Mouse (Mus musculus): ENCODE results near the gene Slf2.

The Slf2 gene

GRCm38 (mm10) chr19:44930744-44931453 is at the start of gene Slf2:
Slf2 (plus strand) TSS chr19:44931151.
- DNase-seq (ENCODE audit: low spot score in 2 of 2): peak; percentile 99

GRCm38 (mm10) chr19:44882552-44883024 is 48.4 kb upstream of the Slf2 start:
- DNase-seq (ENCODE audit: low spot score in 2 of 2): no peak

- no peak for DNase-seq (ENCODE audit: low spot score in 2 of 2)
Measured at GRCm38 (mm10) chr19:44884331-44884730, 46.6 kb upstream of the Slf2 start.

GRCm38 (mm10) chr19:44886475-44886874 is 44.5 kb upstream of the Slf2 start:
- DNase-seq (ENCODE audit: low spot score in 2 of 2): no peak

- DNase-seq (ENCODE audit: low spot score in 2 of 2): peak; percentile 39 to 49
Measured at GRCm38 (mm10) chr19:44887679-44888235, 43.2 kb upstream of the Slf2 start.

- no peak for DNase-seq (ENCODE audit: low spot score in 2 of 2)
Measured at GRCm38 (mm10) chr19:44889548-44889947, 41.4 kb upstream of the Slf2 start.

- DNase-seq (ENCODE audit: low spot score in 2 of 2): no peak
Measured at GRCm38 (mm10) chr19:44891446-44891845, 39.5 kb upstream of the Slf2 start.

- no peak for DNase-seq (ENCODE audit: low spot score in 2 of 2)
Measured at GRCm38 (mm10) chr19:44893231-44893871, 37.6 kb upstream of the Slf2 start.

GRCm38 (mm10) chr19:44895245-44895644 is 35.7 kb upstream of the Slf2 start:
- peak; percentile 27 to 48 for DNase-seq (ENCODE audit: low spot score in 2 of 2)

GRCm38 (mm10) chr19:44896450-44896849 is 34.5 kb upstream of the Slf2 start:
- no peak for DNase-seq (ENCODE audit: low spot score in 2 of 2)

GRCm38 (mm10) chr19:44897521-44897920 is 33.4 kb upstream of the Slf2 start:
- no peak for DNase-seq (ENCODE audit: low spot score in 2 of 2)

- DNase-seq (ENCODE audit: low spot score in 2 of 2): no peak
Measured at GRCm38 (mm10) chr19:44898646-44899045, 32.3 kb upstream of the Slf2 start.

GRCm38 (mm10) chr19:44899104-44899793 is 31.7 kb upstream of the Slf2 start:
- no peak for DNase-seq (ENCODE audit: low spot score in 2 of 2)

GRCm38 (mm10) chr19:44899947-44900773 is 30.8 kb upstream of the Slf2 start:
- no peak for DNase-seq (ENCODE audit: low spot score in 2 of 2)

GRCm38 (mm10) chr19:44901047-44901446 is 29.9 kb upstream of the Slf2 start:
- no peak for DNase-seq (ENCODE audit: low spot score in 2 of 2)

GRCm38 (mm10) chr19:44902324-44902723 is 28.6 kb upstream of the Slf2 start:
- DNase-seq (ENCODE audit: low spot score in 2 of 2): no peak

GRCm38 (mm10) chr19:44903343-44904000 is 27.5 kb upstream of the Slf2 start:
- DNase-seq (ENCODE audit: low spot score in 2 of 2): no peak

GRCm38 (mm10) chr19:44904141-44904720 is 26.7 kb upstream of the Slf2 start:
- no peak for DNase-seq (ENCODE audit: low spot score in 2 of 2)

- no peak for DNase-seq (ENCODE audit: low spot score in 2 of 2)
Measured at GRCm38 (mm10) chr19:44905316-44905715, 25.6 kb upstream of the Slf2 start.

GRCm38 (mm10) chr19:44907851-44908690 is 22.9 kb upstream of the Slf2 start:
- DNase-seq (ENCODE audit: low spot score in 2 of 2): no peak

Data from frontal cortex, postnatal 25 days (tissue).